Mouse (Mus musculus) limb, embryonic 11.5 days (tissue): ENCODE results near the gene Rraga. TPM values are rescaled to one million over a fixed set of nuclear protein-coding genes. Genes with fewer than 3 reads are reported as not detected.

Experiments used
- ATAC-seq: fragments of 200-750 bp; cut with Nextera tagmentation; 2 replicates; pipeline ENCODE4 v1.8.0; 2017; ENCODE audit warnings: low read depth; ENCODE audit not compliant: insufficient number of reproducible peaks, low FRiP score, low TSS enrichment
- DNase-seq: peaks from one replicate; pipeline ENCODE4 v3.0.0-alpha.2; 2015; ENCODE audit warnings: low spot score
- H3K27ac ChIP-seq: fragments of 300-500 bp; sonication (generic); replicated peaks from 2 replicates; pipeline ENCODE4 v1.5.1; 2014; ENCODE audit warnings: low read depth, mild to moderate bottlenecking, low read length
- H3K27me3 ChIP-seq: fragments of 300-500 bp; sonication (generic); 2 replicates; pipeline ENCODE4 v1.6.1; 2014; ENCODE audit warnings: mild to moderate bottlenecking, low read length, mixed read lengths; ENCODE audit not compliant: control insufficient read depth, insufficient read depth
- H3K36me3 ChIP-seq: fragments of 300-500 bp; sonication (generic); 2 replicates; pipeline ENCODE4 v1.6.1; 2014; ENCODE audit warnings: mild to moderate bottlenecking, low read length, moderate library complexity, mixed read lengths; ENCODE audit not compliant: control insufficient read depth, insufficient read depth
- H3K4me1 ChIP-seq: fragments of 300-500 bp; sonication (generic); 2 replicates; pipeline ENCODE4 v1.6.1; 2014; ENCODE audit warnings: low read length, mixed read lengths; ENCODE audit not compliant: control insufficient read depth, insufficient read depth
- H3K4me2 ChIP-seq: fragments of 300-500 bp; sonication (generic); 2 replicates; pipeline ENCODE4 v1.6.1; 2014; ENCODE audit warnings: low read depth, mild to moderate bottlenecking, moderate library complexity; ENCODE audit not compliant: severe bottlenecking
- H3K4me3 ChIP-seq: fragments of 300-500 bp; sonication (generic); 2 replicates; pipeline ENCODE4 v1.5.1; 2014; ENCODE audit warnings: low read depth, low read length
- H3K9ac ChIP-seq: fragments of 300-500 bp; sonication (generic); 2 replicates; pipeline ENCODE4 v1.6.1; 2014; ENCODE audit warnings: mild to moderate bottlenecking, low read length
- H3K9me3 ChIP-seq: fragments of 300-500 bp; sonication (generic); 2 replicates; pipeline ENCODE4 v1.6.1; 2016; ENCODE audit warnings: low read length; ENCODE audit not compliant: control insufficient read depth
- WGBS: fragments of 180-500 bp; shearing (Covaris S2); extraction: QIAGEN DNeasy Blood & Tissue Kit; methylation state at CpG from one replicate; pipeline ENCODE4 v1.1.7; 2014; 5-methylcytosine and 5-hydroxymethylcytosine counted together
- polyA plus RNA-seq: library from polyadenylated mRNA; unstranded; fragments of >200 nt; fragmentation: Nextera tagmentation; extraction: Ambion mirVana; gene quantifications from 2 replicates; pipeline ENCODE4 v1.2.1, GENCODE M21; 2014

The Rraga gene
- polyA plus RNA-seq, 1 experiment from 2014 or later: 85.0 TPM

- peak overlapping the region; percentile 89 for H3K4me3 ChIP-seq
- peak overlapping the region; percentile 85 for H3K4me2 ChIP-seq
- no peaks in the 10 kb centered on the region for H3K27me3 ChIP-seq
- ATAC-seq (no peak), DNase-seq (peak; percentile 44)
- peaks cover 7% of the 10 kb centered on the region; the same call in 1 of the 2 replicates for H3K4me1 ChIP-seq
- peak overlapping the region; percentile 91; the same call in 1 of the 2 replicates for H3K27ac ChIP-seq
- H3K9me3 ChIP-seq: no peaks in the 10 kb centered on the region
- WGBS: under 1% methylated on average over 20 of the region's 20 CpGs
- H3K9ac ChIP-seq: peak overlapping the region; percentile 96
- peaks cover 4% of the 10 kb centered on the region; the same call in 1 of the 2 replicates for H3K36me3 ChIP-seq
Observed at GRCm38 (mm10) chr4:86576120-86576541, 663 bp downstream of the Rraga start.

- peak overlapping the region; percentile 96 for H3K9ac ChIP-seq
- H3K27me3 ChIP-seq: no peaks in the 10 kb centered on the region
- no peak overlapping the region for H3K27ac ChIP-seq
- WGBS: 10% methylated on average over 11 of the region's 11 CpGs
- peaks cover 4% of the 10 kb centered on the region; the same call in 1 of the 2 replicates for H3K36me3 ChIP-seq
- H3K4me1 ChIP-seq: peaks cover 7% of the 10 kb centered on the region; the same call in 1 of the 2 replicates
- H3K4me2 ChIP-seq: peak overlapping the region; percentile 85
- ATAC-seq: no peak
- H3K9me3 ChIP-seq: no peaks in the 10 kb centered on the region
- no peak for DNase-seq
- H3K4me3 ChIP-seq: peak overlapping the region; percentile 89
Observed at GRCm38 (mm10) chr4:86576630-86577225, 1.3 kb downstream of the Rraga start.

- Histone ChIP-seq H3K36me3 (peaks cover 14% of the 10 kb centered on the region), H3K4me3 (no peak overlapping the region), H3K4me1 (peaks cover 7% of the 10 kb centered on the region; the same call in 1 of the 2 replicates), H3K9ac (no peak overlapping the region), H3K4me2 (no peak overlapping the region), H3K27ac (no peak overlapping the region), H3K27me3 (no peaks in the 10 kb centered on the region), H3K9me3 (no peaks in the 10 kb centered on the region)
- ATAC-seq (no peak), DNase-seq (no peak)
- 66% methylated on average over 4 of the region's 4 CpGs for WGBS
Observed at GRCm38 (mm10) chr4:86580056-86580455, 4.6 kb downstream of the Rraga start.

GRCm38 (mm10) chr4:86580591-86580990 lies 5.1 kb downstream of the Rraga start:
- H3K4me2 ChIP-seq: no peak overlapping the region
- peaks cover 7% of the 10 kb centered on the region; the same call in 1 of the 2 replicates for H3K4me1 ChIP-seq
- WGBS: 89% methylated on average over 3 of the region's 3 CpGs
- DNase-seq (no peak), ATAC-seq (no peak)
- peaks cover 14% of the 10 kb centered on the region for H3K36me3 ChIP-seq
- H3K27ac ChIP-seq: no peak overlapping the region
- H3K9ac ChIP-seq: no peak overlapping the region
- no peaks in the 10 kb centered on the region for H3K9me3 ChIP-seq
- H3K27me3 ChIP-seq: no peaks in the 10 kb centered on the region
- no peak overlapping the region for H3K4me3 ChIP-seq

GRCm38 (mm10) chr4:86588236-86588635 lies 12.8 kb downstream of the Rraga start:
- no peaks in the 10 kb centered on the region for H3K9me3 ChIP-seq
- H3K27me3 ChIP-seq: no peaks in the 10 kb centered on the region
- no peak overlapping the region for H3K4me2 ChIP-seq
- peaks cover 5% of the 10 kb centered on the region for H3K36me3 ChIP-seq
- H3K9ac ChIP-seq: no peak overlapping the region
- no peaks in the 10 kb centered on the region for H3K4me1 ChIP-seq
- H3K4me3 ChIP-seq: no peak overlapping the region
- 89% methylated on average over 3 of the region's 3 CpGs for WGBS
- DNase-seq (no peak), ATAC-seq (no peak)
- H3K27ac ChIP-seq: no peak overlapping the region

GRCm38 (mm10) chr4:86591304-86591703 lies 15.8 kb downstream of the Rraga start:
- no peak for ATAC-seq
- no peak overlapping the region for H3K27ac ChIP-seq
- H3K9me3 ChIP-seq: no peaks in the 10 kb centered on the region
- peaks cover 4% of the 10 kb centered on the region; the same call in 1 of the 2 replicates for H3K36me3 ChIP-seq
- no peak overlapping the region for H3K4me3 ChIP-seq
- H3K4me2 ChIP-seq: no peak overlapping the region
- H3K9ac ChIP-seq: no peak overlapping the region
- H3K27me3 ChIP-seq: no peaks in the 10 kb centered on the region
- DNase-seq: no peak
- 94% methylated on average over 2 of the region's 2 CpGs for WGBS
- H3K4me1 ChIP-seq: no peaks in the 10 kb centered on the region

- no peaks in the 10 kb centered on the region for H3K27me3 ChIP-seq
- ATAC-seq: peak; percentile 99
- under 1% methylated on average over 59 of the region's 59 CpGs for WGBS
Observed at GRCm38 (mm10) chr4:86611524-86612288, 36.2 kb downstream of the Rraga start, which contains the start of gene Haus6. TSS of gene Haus6 (minus strand) at chr4:86612055.

GRCm38 (mm10) chr4:86612289-86612620 lies 36.8 kb downstream of the Rraga start:
- Histone ChIP-seq H3K4me1 (no peaks in the 10 kb centered on the region; the same call in 1 of the 2 replicates), H3K4me3 (peak overlapping the region; percentile 94), H3K9ac (peak overlapping the region; percentile 27; the same call in 1 of the 2 replicates), H3K27me3 (no peaks in the 10 kb centered on the region), H3K27ac (no peak overlapping the region), H3K4me2 (peak overlapping the region; percentile 37), H3K36me3 (no peaks in the 10 kb centered on the region), H3K9me3 (no peaks in the 10 kb centered on the region)
- WGBS: 39% methylated on average over 8 of the region's 8 CpGs
- ATAC-seq: no peak; the same call in 1 of the 2 replicates
- DNase-seq: no peak

More at GRCm38 (mm10) chr4:86611524-86612288, 36.2 kb downstream of the Rraga start, which contains the start of gene Haus6:
- no peaks in the 10 kb centered on the region; the same call in 1 of the 2 replicates for H3K4me1 ChIP-seq
- H3K36me3 ChIP-seq: no peaks in the 10 kb centered on the region
- H3K27ac ChIP-seq: peak within 1 kb of the TSS; percentile 56; the same call in 1 of the 2 replicates
- peak within 1 kb of the TSS; percentile 94 for H3K4me3 ChIP-seq
- peak; percentile 88 for DNase-seq
- no peaks in the 10 kb centered on the region for H3K9me3 ChIP-seq
- H3K9ac ChIP-seq: peak within 1 kb of the TSS; percentile 82
- H3K4me2 ChIP-seq: peak within 1 kb of the TSS; percentile 74
